ENCODE assay signal across 21 mouse cellular contexts in genomic region chr2:117433482-117433881, GRCm38 (mm10).
DNase-seq lines count a peak whose midpoint lies in the region; ATAC-seq and TF ChIP-seq lines count a peak whose summit lies in the region.
"Had no signal": no experiment of that assay in that cellular context is flagged by ENCODE, and none has a peak within 500 bp of the region (broad histone marks: within the 10 kb centered on the region; RNA-seq: fewer than 3 reads in every experiment).

No protein-coding gene starts in this region.

- no peak overlapping the region for H3K4me2 ChIP-seq in intestine, postnatal 0 days (replicated peaks; ENCODE audit: low read depth)
- H3K4me2 ChIP-seq: embryonic facial prominence, embryonic 12.5 days; embryonic facial prominence, embryonic 15.5 days; forebrain, embryonic 12.5 days; forebrain, embryonic 15.5 days; heart, embryonic 11.5 days; hindbrain, embryonic 12.5 days; hindbrain, embryonic 15.5 days had no signal

- H3K27me3 ChIP-seq in thymus, adult 2 months (ENCODE audit: control insufficient read depth, insufficient read depth, low read length): no peaks in the 10 kb centered on the region
- H3K27me3 ChIP-seq in intestine, postnatal 0 days (replicated peaks; ENCODE audit: control insufficient read depth, insufficient read depth, low read length): no peaks in the 10 kb centered on the region
- H3K27me3 ChIP-seq: embryonic facial prominence, embryonic 12.5 days; embryonic facial prominence, embryonic 15.5 days; forebrain, embryonic 12.5 days; forebrain, embryonic 15.5 days; hindbrain, embryonic 12.5 days; hindbrain, embryonic 15.5 days had no signal

- DNase-seq in thymus, adult 2 months: peak; percentile 24
- no peak for DNase-seq in thymus, postnatal 25 days
- DNase-seq in CD4-positive helper T cell, adult 2 months (ENCODE audit: low read depth, low spot score): peak; percentile 55
- no peak for DNase-seq in layer of hippocampus, postnatal 10 days (ENCODE audit: low spot score in 2 of 2)
- DNase-seq in gastrocnemius, postnatal 36 days: no peak
- DNase-seq: adrenal gland, postnatal 10 days; adrenal gland, postnatal 36 days; cerebellum, adult 18-20 months; cerebellum, adult 9-10 months; cerebellum, postnatal 14 days; gastrocnemius, postnatal 25 days had no signal

- H3K9me3 ChIP-seq in intestine, postnatal 0 days (ENCODE audit: control insufficient read depth): no peaks in the 10 kb centered on the region
- H3K9me3 ChIP-seq: embryonic facial prominence, embryonic 12.5 days; embryonic facial prominence, embryonic 15.5 days; forebrain, embryonic 12.5 days; forebrain, embryonic 15.5 days; hindbrain, embryonic 12.5 days; hindbrain, embryonic 15.5 days had no signal

- 10% methylated on average over 2 of the region's 2 CpGs for WGBS in thymus, adult 2 months
- WGBS in intestine, postnatal 0 days: 64% methylated on average over 2 of the region's 2 CpGs

- peak overlapping the region; percentile 72 for H3K27ac ChIP-seq in thymus, adult 2 months (ENCODE audit: control insufficient read depth, insufficient read depth, low read length)
- no peak overlapping the region for H3K27ac ChIP-seq in intestine, postnatal 0 days (ENCODE audit: low read depth, low read length)
- H3K27ac ChIP-seq: embryonic facial prominence, embryonic 12.5 days; embryonic facial prominence, embryonic 15.5 days; forebrain, embryonic 12.5 days; forebrain, embryonic 15.5 days; hindbrain, embryonic 12.5 days; hindbrain, embryonic 15.5 days had no signal

- H3K4me3 ChIP-seq in thymus, adult 2 months (ENCODE audit: control insufficient read depth, insufficient read depth, low read length): no peak overlapping the region
- H3K4me3 ChIP-seq in intestine, postnatal 0 days (ENCODE audit: low read depth, low read length): no peak overlapping the region
- H3K4me3 ChIP-seq: embryonic facial prominence, embryonic 12.5 days; embryonic facial prominence, embryonic 15.5 days; forebrain, embryonic 12.5 days; forebrain, embryonic 15.5 days; hindbrain, embryonic 12.5 days; hindbrain, embryonic 15.5 days had no signal

- no peaks in the 10 kb centered on the region for H3K36me3 ChIP-seq in thymus, adult 2 months (ENCODE audit: control insufficient read depth, insufficient read depth, low read length)
- no peaks in the 10 kb centered on the region for H3K36me3 ChIP-seq in intestine, postnatal 0 days (ENCODE audit: control insufficient read depth, insufficient read depth)
- H3K36me3 ChIP-seq: embryonic facial prominence, embryonic 12.5 days; embryonic facial prominence, embryonic 15.5 days; forebrain, embryonic 12.5 days; forebrain, embryonic 15.5 days; hindbrain, embryonic 12.5 days; hindbrain, embryonic 15.5 days had no signal

- intact Hi-C loops in gastrocnemius, postnatal 36 days (cut with DNase I): no loop called here

- TF ChIP-seq CTCF in thymus, adult 2 months (IDR thresholded peaks at IDR 0.05; ENCODE audit: borderline replicate concordance, control insufficient read depth, extremely low read depth, insufficient read depth, low read length, poor library complexity): no peak
- TF ChIP-seq CTCF in intestine, postnatal 0 days (IDR thresholded peaks at IDR 0.05; ENCODE audit: low read depth): no peak

- no peak for TF ChIP-seq POLR2A in thymus, adult 2 months (IDR thresholded peaks at IDR 0.05; ENCODE audit: control insufficient read depth, extremely low read depth, insufficient read depth, low read length, poor library complexity)

- peaks cover 28% of the 10 kb centered on the region for H3K4me1 ChIP-seq in thymus, adult 2 months (replicated peaks; ENCODE audit: control insufficient read depth, insufficient read depth, low read length)
- no peaks in the 10 kb centered on the region for H3K4me1 ChIP-seq in intestine, postnatal 0 days (replicated peaks; ENCODE audit: control insufficient read depth, insufficient read depth, low read length)
- H3K4me1 ChIP-seq: embryonic facial prominence, embryonic 12.5 days; embryonic facial prominence, embryonic 15.5 days; hindbrain, embryonic 12.5 days had no signal

- no peak overlapping the region for H3K9ac ChIP-seq in intestine, postnatal 0 days (ENCODE audit: low read depth, low read length)
- H3K9ac ChIP-seq: embryonic facial prominence, embryonic 12.5 days; embryonic facial prominence, embryonic 15.5 days; forebrain, embryonic 12.5 days; forebrain, embryonic 15.5 days; hindbrain, embryonic 12.5 days; hindbrain, embryonic 15.5 days had no signal

- ATAC-seq in activated CD4-positive, CD25-positive, alpha-beta regulatory T cell, adult 4 months: peak; percentile 40
- peak; percentile 59 for ATAC-seq in inflammation-experienced regulatory T-cells, adult 6 months
- ATAC-seq in intestine, postnatal 0 days: no peak
- ATAC-seq: forebrain, embryonic 15.5 days had no signal

Comparison
In these comparisons a context has a peak if more than half of its experiments do, and no peak if none do; other contexts are left out.
1. DNase-seq: peak in thymus, adult 2 months (single experiment) and CD4-positive helper T cell, adult 2 months (single experiment); none in thymus, postnatal 25 days (single experiment), layer of hippocampus, postnatal 10 days (0 of 2) and gastrocnemius, postnatal 36 days (0 of 2).